Mouse (Mus musculus) intestine, embryonic 14.5 days (tissue): ENCODE measurements around the gene Gm4491. TPM values are rescaled to one million over a fixed set of nuclear protein-coding genes. Genes with fewer than 3 reads are reported as not detected.

Source experiments
- ATAC-seq: fragments of 200-750 bp; cut with Nextera tagmentation; replicated peaks from 2 replicates; pipeline ENCODE4 v1.8.0; 2017; ENCODE audit warnings: low read depth, moderate number of reproducible peaks, moderate TSS enrichment, moderate library complexity; ENCODE audit not compliant: low FRiP score, low TSS enrichment
- DNase-seq: peaks from one replicate; pipeline ENCODE4 v3.0.0-alpha.2; 2018; ENCODE audit warnings: low spot score
- H3K27ac ChIP-seq: fragments of 300-500 bp; sonication (generic); 2 replicates; pipeline ENCODE4 v1.5.1; 2014; ENCODE audit warnings: low read depth, mild to moderate bottlenecking, control low read depth
- H3K27me3 ChIP-seq: fragments of 300-500 bp; sonication (generic); replicated peaks from 2 replicates; pipeline ENCODE4 v1.6.1; 2014; ENCODE audit warnings: low read length, control low read depth; ENCODE audit not compliant: control insufficient read depth, insufficient read depth
- H3K36me3 ChIP-seq: fragments of 300-500 bp; sonication (generic); 2 replicates; pipeline ENCODE4 v1.6.1; 2014; ENCODE audit warnings: low read length, control low read depth; ENCODE audit not compliant: control insufficient read depth, insufficient read depth
- H3K4me1 ChIP-seq: fragments of 300-500 bp; sonication (generic); replicated peaks from 2 replicates; pipeline ENCODE4 v1.6.1; 2014; ENCODE audit warnings: low read length, control low read depth, mixed read lengths; ENCODE audit not compliant: control insufficient read depth, insufficient read depth
- H3K4me2 ChIP-seq: fragments of 300-500 bp; sonication (generic); 2 replicates; pipeline ENCODE4 v1.6.1; 2014; ENCODE audit warnings: low read length
- H3K4me3 ChIP-seq: fragments of 300-500 bp; sonication (generic); 2 replicates; pipeline ENCODE4 v1.5.1; 2014; ENCODE audit warnings: low read depth, low read length, control low read depth, mixed read lengths
- H3K9ac ChIP-seq: fragments of 300-500 bp; sonication (generic); 2 replicates; pipeline ENCODE4 v1.6.1; 2014; ENCODE audit warnings: mild to moderate bottlenecking, low read length
- H3K9me3 ChIP-seq: fragments of 300-500 bp; sonication (generic); 2 replicates; pipeline ENCODE4 v1.6.1; 2016; ENCODE audit warnings: low read length, control low read depth; ENCODE audit not compliant: control insufficient read depth
- WGBS: fragments of 180-500 bp; shearing (Covaris S2); extraction: QIAGEN DNeasy Blood & Tissue Kit; methylation state at CpG from one replicate; pipeline ENCODE4 v1.1.7; 2014; 5-methylcytosine and 5-hydroxymethylcytosine counted together
- polyA plus RNA-seq: library from polyadenylated mRNA; unstranded; fragments of >200 nt; fragmentation: Nextera tagmentation; extraction: Ambion mirVana; gene quantifications from 2 replicates; pipeline ENCODE4 v1.2.1, GENCODE M21; 2014

Gm4491 gene
- polyA plus RNA-seq, result not detected in 2 replicates

DNA sequence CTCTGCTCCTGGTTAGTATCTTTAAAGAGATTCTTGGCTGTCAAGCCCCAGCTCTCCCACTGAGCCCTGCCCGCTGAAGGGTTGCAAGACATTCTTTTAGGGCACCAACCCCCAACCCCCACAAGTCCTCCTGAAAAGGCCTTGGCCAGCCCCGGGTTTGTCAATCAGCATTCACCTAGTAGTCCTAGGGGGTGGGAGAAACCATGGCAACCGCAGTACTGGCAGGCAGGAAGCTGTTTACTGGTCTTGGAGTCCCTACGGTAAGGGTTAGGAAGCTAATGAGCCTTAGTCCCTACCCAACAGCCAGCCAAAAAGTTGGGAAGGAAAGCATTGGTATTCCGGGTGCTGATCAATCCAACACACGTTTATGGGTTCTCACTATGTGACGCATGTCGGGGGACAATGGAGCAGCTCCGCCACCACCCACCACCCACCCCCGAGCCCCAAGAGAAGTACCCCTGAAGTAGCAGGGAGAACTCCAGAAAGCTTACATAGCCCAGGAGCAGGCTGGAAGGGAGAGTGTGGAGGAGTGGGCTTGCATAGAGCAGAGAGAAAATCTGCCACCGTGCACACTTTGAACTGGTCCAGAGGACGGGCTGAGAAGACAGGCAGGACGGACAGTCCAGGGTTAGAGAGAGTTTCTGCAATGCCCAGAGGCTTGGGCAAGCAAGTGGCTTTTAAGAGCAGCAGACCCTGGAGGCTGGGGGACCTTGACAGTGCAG is at the start of gene Gm4491:
Gene Gm4491, minus strand, starts transcription at position 61 of the 722 bp plus-strand sequence.
- 30% methylated on average over 13 of the region's 13 CpGs for WGBS
- Histone ChIP-seq H3K9ac (no peak within 1 kb of the TSS), H3K36me3 (no peaks in the 10 kb centered on the region), H3K4me1 (no peaks in the 10 kb centered on the region), H3K27me3 (no peaks in the 10 kb centered on the region), H3K4me2 (no peak within 1 kb of the TSS), H3K4me3 (no peak within 1 kb of the TSS), H3K9me3 (no peaks in the 10 kb centered on the region), H3K27ac (no peak within 1 kb of the TSS)
- ATAC-seq, result no peak
- DNase-seq, result no peak

DNA sequence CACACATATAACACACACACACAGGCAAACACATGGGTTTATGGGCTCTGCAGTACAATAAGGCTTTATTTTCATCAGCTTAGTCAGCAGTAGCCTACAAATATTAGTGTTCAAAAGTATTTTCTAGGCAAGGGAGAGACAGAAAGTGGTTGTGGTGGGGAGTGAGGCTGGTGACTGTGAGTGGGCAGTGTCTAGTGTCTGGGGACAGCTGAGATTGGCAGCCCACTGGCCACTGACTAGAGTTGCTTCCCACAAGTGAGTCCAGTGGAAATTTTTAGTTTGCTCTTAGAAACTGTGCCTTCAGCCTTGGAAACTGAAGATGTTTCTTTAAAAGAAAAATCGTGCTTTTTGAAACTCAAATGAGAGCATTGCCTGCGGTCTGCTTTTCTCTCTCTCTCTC is 46.1 kb upstream of the Gm4491 start:
- peaks cover 9% of the 10 kb centered on the region for H3K4me1 ChIP-seq
- no peaks in the 10 kb centered on the region for H3K9me3 ChIP-seq
- no peak overlapping the region for H3K4me3 ChIP-seq
- no peak overlapping the region for H3K9ac ChIP-seq
- WGBS, result 39% methylated on average over 2 of the region's 2 CpGs
- ATAC-seq (no peak), DNase-seq (no peak)
- no peak overlapping the region for H3K27ac ChIP-seq
- no peaks in the 10 kb centered on the region for H3K36me3 ChIP-seq
- H3K27me3 ChIP-seq, result no peaks in the 10 kb centered on the region
- no peak overlapping the region for H3K4me2 ChIP-seq

DNA sequence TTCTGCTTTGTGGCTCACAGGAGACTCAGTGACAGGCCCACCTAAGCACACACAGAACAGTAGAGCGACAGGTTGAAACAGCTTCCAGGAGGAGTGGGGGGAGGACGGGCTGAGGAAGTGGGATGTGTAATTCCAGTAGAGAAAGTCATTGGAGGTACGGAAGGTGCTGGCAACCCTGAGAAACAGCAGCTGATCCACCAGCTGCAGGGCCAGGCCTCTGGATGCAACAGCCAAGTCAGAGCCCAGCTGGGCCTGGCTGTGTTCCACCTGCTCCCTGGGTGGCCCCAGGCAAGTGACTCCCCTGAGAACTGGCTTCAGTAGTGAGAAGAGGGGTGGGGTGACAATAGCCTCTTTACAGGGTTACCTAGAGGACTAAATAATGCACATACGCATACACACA is 45.5 kb upstream of the Gm4491 start:
- Histone ChIP-seq H3K36me3 (no peaks in the 10 kb centered on the region), H3K9me3 (no peaks in the 10 kb centered on the region), H3K4me1 (peaks cover 9% of the 10 kb centered on the region), H3K4me3 (no peak overlapping the region), H3K9ac (no peak overlapping the region), H3K27me3 (no peaks in the 10 kb centered on the region), H3K4me2 (no peak overlapping the region), H3K27ac (no peak overlapping the region)
- DNase-seq (no peak), ATAC-seq (0 out of 2 replicates have a peak, but pooled peaks have one; percentile 36)
- 40% methylated on average over 4 of the region's 4 CpGs for WGBS

GRCm38 (mm10) chr14:57154916-57155315 is 39.2 kb upstream of the Gm4491 start:
- ATAC-seq (no peak), DNase-seq (no peak)
- Histone ChIP-seq H3K4me1 (peaks cover 8% of the 10 kb centered on the region; the same call in 1 of the 2 replicates), H3K36me3 (no peaks in the 10 kb centered on the region), H3K4me2 (no peak overlapping the region), H3K4me3 (no peak overlapping the region), H3K27me3 (no peaks in the 10 kb centered on the region), H3K9ac (no peak overlapping the region), H3K27ac (no peak overlapping the region), H3K9me3 (no peaks in the 10 kb centered on the region)
- WGBS, result 31% methylated on average over 6 of the region's 6 CpGs

DNA sequence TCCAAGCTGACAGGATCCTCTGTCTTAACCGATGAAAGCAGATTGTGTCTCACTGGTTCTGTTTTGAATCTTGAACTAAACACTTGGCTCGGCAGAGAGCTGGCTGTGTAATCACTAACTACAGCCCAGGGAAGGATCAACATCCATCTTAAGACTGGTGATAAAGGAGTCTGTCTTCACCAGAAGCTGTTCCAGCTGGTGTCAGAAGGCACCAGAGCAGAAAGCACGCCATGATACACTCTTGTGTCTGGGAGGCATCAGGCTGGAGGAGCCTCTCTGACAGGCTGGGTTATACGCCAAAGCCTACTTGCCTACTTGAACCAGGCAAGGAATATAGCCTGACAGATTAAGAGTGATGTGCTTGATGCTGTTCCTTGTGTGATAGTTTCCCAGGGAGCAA is 30.1 kb upstream of the Gm4491 start:
- no peak overlapping the region for H3K4me3 ChIP-seq
- DNase-seq (no peak), ATAC-seq (no peak)
- no peaks in the 10 kb centered on the region for H3K36me3 ChIP-seq
- H3K9me3 ChIP-seq, result no peaks in the 10 kb centered on the region
- H3K4me1 ChIP-seq, result peaks cover 5% of the 10 kb centered on the region; the same call in 1 of the 2 replicates
- H3K27me3 ChIP-seq, result no peaks in the 10 kb centered on the region
- H3K4me2 ChIP-seq, result no peak overlapping the region
- 23% methylated on average over 4 of the region's 4 CpGs for WGBS
- no peak overlapping the region for H3K27ac ChIP-seq
- H3K9ac ChIP-seq, result no peak overlapping the region

DNA sequence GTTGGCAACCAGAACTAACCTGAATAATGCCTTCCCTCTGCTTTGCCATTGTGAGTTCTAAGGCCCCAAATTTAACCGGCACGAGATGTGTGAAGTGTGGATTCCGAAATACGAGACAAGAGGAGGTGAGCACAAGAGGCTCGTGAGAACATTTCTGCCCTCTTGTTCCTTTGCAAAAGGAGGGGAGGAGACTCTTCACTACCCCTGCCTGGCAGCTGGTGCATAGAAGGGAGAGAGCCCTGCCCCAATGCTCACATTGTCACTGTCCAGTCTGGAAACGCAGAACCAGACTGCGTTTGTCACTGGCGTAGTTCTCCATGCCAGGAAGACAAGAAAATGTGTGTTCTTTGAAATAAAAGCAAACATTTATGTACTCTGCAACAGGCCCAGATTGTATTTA is 19.6 kb upstream of the Gm4491 start:
- Histone ChIP-seq H3K9ac (no peak overlapping the region), H3K9me3 (no peaks in the 10 kb centered on the region), H3K36me3 (no peaks in the 10 kb centered on the region), H3K27me3 (peaks cover 33% of the 10 kb centered on the region), H3K4me1 (peaks cover 5% of the 10 kb centered on the region; the same call in 1 of the 2 replicates), H3K4me2 (no peak overlapping the region), H3K4me3 (no peak overlapping the region), H3K27ac (no peak overlapping the region)
- ATAC-seq, result no peak
- WGBS, result 75% methylated on average over 8 of the region's 8 CpGs
- no peak for DNase-seq

DNA sequence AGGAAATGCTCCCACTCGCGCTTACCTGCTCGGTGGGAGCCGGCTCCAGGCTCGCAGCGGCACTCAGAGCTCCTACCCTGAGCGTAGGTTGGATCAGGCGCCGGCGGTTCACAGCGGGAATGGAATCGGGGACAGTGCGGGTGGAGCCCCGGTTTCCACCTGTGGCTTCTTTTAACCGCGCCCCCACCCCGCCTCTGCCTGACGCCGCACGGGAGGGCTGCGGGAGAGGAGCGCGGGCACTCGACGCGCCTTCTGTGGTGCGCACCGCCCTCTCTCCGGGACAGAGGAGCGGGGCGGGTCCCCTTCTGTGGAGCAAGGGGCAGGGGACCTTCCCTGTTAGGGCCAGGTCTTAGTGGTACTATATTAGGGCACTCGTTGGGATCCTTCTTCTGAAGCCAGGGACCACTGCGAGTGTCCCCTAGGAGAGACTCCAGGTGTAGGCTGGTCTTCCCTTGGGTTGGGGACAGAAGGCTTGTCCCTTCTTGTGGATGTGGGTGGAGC is 17.5 kb upstream of the Gm4491 start, which contains the start of gene Gjb6:
Gene Gjb6, minus strand, starts transcription at position 451 of the 501 bp plus-strand sequence.
- no peak within 1 kb of the TSS for H3K9ac ChIP-seq
- H3K27me3 ChIP-seq, result peaks cover 33% of the 10 kb centered on the region
- H3K9me3 ChIP-seq, result no peaks in the 10 kb centered on the region
- peak within 1 kb of the TSS; percentile 30 for H3K4me3 ChIP-seq
- WGBS, result 2% methylated on average over 33 of the region's 33 CpGs
- DNase-seq (no peak), ATAC-seq (peak; percentile 58)
- peak within 1 kb of the TSS; percentile 63 for H3K4me2 ChIP-seq
- peaks cover 5% of the 10 kb centered on the region; the same call in 1 of the 2 replicates for H3K4me1 ChIP-seq
- no peaks in the 10 kb centered on the region for H3K36me3 ChIP-seq
- no peak within 1 kb of the TSS for H3K27ac ChIP-seq

- Histone ChIP-seq H3K9me3 (no peaks in the 10 kb centered on the region), H3K36me3 (no peaks in the 10 kb centered on the region), H3K27ac (no peak overlapping the region), H3K4me3 (no peak overlapping the region), H3K4me1 (no peaks in the 10 kb centered on the region), H3K9ac (no peak overlapping the region), H3K4me2 (no peak overlapping the region), H3K27me3 (peaks cover 9% of the 10 kb centered on the region)
- WGBS, result 60% methylated on average over 4 of the region's 4 CpGs
- ATAC-seq (no peak), DNase-seq (no peak)
Observed at GRCm38 (mm10) chr14:57127383-57127782, 11.7 kb upstream of the Gm4491 start.

- H3K4me2 ChIP-seq, result no peak overlapping the region
- H3K9ac ChIP-seq, result no peak overlapping the region
- no peak for ATAC-seq
- no peak overlapping the region for H3K27ac ChIP-seq
- H3K9me3 ChIP-seq, result no peaks in the 10 kb centered on the region
- no peaks in the 10 kb centered on the region for H3K27me3 ChIP-seq
- H3K4me3 ChIP-seq, result no peak overlapping the region
- DNase-seq, result no peak
- WGBS, result 86% methylated on average over 7 of the region's 7 CpGs
- no peaks in the 10 kb centered on the region for H3K36me3 ChIP-seq
- no peaks in the 10 kb centered on the region for H3K4me1 ChIP-seq
Observed at GRCm38 (mm10) chr14:57122295-57122694, 6.6 kb upstream of the Gm4491 start.
